Mouse (Mus musculus) limb, embryonic 10.5 days (tissue): ENCODE measurements around the gene Fam84b. TPM values are rescaled to one million over a fixed set of nuclear protein-coding genes. Genes with fewer than 3 reads are reported as not detected.

ENCODE experiments used
- polyA plus RNA-seq: library from polyadenylated mRNA; unstranded; fragments of >200 nt; fragmentation: Nextera tagmentation; extraction: Ambion mirVana; gene quantifications from 2 replicates; pipeline ENCODE4 v1.2.1, GENCODE M21; 2016

Gene Fam84b
- polyA plus RNA-seq, 1 experiment from 2014 or later: 7.4 TPM

Other genes starting within 250 kb of the Fam84b start
- not detected in 2 replicates for gene A1bg, start 69.2 kb upstream of the Fam84b start, polyA plus RNA-seq